ENCODE assay signal across 8 mouse cellular contexts in genomic region chr7:126482392-126482871, GRCm38 (mm10). TPM values are rescaled to one million over a fixed set of nuclear protein-coding genes. Genes with fewer than 3 reads are reported as not detected.
DNase-seq lines count a peak whose midpoint lies in the region; ATAC-seq and TF ChIP-seq lines count a peak whose summit lies in the region.

No protein-coding gene starts in this region.

- peak overlapping the region; percentile 20 for H3K4me3 ChIP-seq in cortical plate, adult 2 months (ENCODE audit: insufficient read depth, low read length)
- H3K4me3 ChIP-seq in hindbrain, postnatal 0 days (ENCODE audit: low read length): peak overlapping the region; percentile 33
- H3K4me3 ChIP-seq in limb, embryonic 10.5 days: peak overlapping the region; percentile 51
- peak overlapping the region; percentile 47 for H3K4me3 ChIP-seq in midbrain, embryonic 10.5 days

- no peaks in the 10 kb centered on the region for H3K27me3 ChIP-seq in hindbrain, postnatal 0 days (ENCODE audit: insufficient read depth, low read length)
- H3K27me3 ChIP-seq in limb, embryonic 10.5 days (ENCODE audit: low read depth, poor library complexity, severe bottlenecking): no peaks in the 10 kb centered on the region
- H3K27me3 ChIP-seq in midbrain, embryonic 10.5 days (ENCODE audit: low read depth, poor library complexity, severe bottlenecking): no peaks in the 10 kb centered on the region

- H3K27ac ChIP-seq in cortical plate, adult 2 months (ENCODE audit: insufficient read depth, low read length): peak overlapping the region; percentile 39; the same call in 1 of the 2 replicates
- H3K27ac ChIP-seq in hindbrain, postnatal 0 days: peak overlapping the region; percentile 65; the same call in 1 of the 2 replicates
- H3K27ac ChIP-seq in limb, embryonic 10.5 days: peak overlapping the region; percentile 70
- peak overlapping the region; percentile 78 for H3K27ac ChIP-seq in midbrain, embryonic 10.5 days (replicated peaks)

- H3K36me3 ChIP-seq in hindbrain, postnatal 0 days (ENCODE audit: insufficient read depth, low read length): no peaks in the 10 kb centered on the region
- H3K36me3 ChIP-seq in limb, embryonic 10.5 days: no peaks in the 10 kb centered on the region
- H3K36me3 ChIP-seq in midbrain, embryonic 10.5 days: no peaks in the 10 kb centered on the region

- H3K9me3 ChIP-seq in hindbrain, postnatal 0 days (ENCODE audit: low read length): peaks cover 3% of the 10 kb centered on the region; the same call in 1 of the 2 replicates
- no peaks in the 10 kb centered on the region for H3K9me3 ChIP-seq in limb, embryonic 10.5 days (replicated peaks)
- no peaks in the 10 kb centered on the region for H3K9me3 ChIP-seq in midbrain, embryonic 10.5 days (replicated peaks)

- H3K4me1 ChIP-seq in cortical plate, adult 2 months (ENCODE audit: control insufficient read depth, insufficient read depth, low read length): no peaks in the 10 kb centered on the region
- H3K4me1 ChIP-seq in hindbrain, postnatal 0 days (ENCODE audit: insufficient read depth, low read length): peaks cover 5% of the 10 kb centered on the region; the same call in 1 of the 2 replicates
- H3K4me1 ChIP-seq in limb, embryonic 10.5 days: peaks cover 16% of the 10 kb centered on the region
- peaks cover 16% of the 10 kb centered on the region for H3K4me1 ChIP-seq in midbrain, embryonic 10.5 days

- ATAC-seq in hindbrain, postnatal 0 days: peak; percentile 27; the same call in 1 of the 2 replicates

- H3K4me2 ChIP-seq in hindbrain, postnatal 0 days (ENCODE audit: low read depth, low read length): peak overlapping the region; percentile 73

- peak overlapping the region; percentile 40 for H3K9ac ChIP-seq in hindbrain, postnatal 0 days (replicated peaks; ENCODE audit: low read length)

- TF ChIP-seq POLR2A in cortical plate, adult 2 months (IDR thresholded peaks at IDR 0.05; ENCODE audit: extremely low read depth, insufficient read depth, low read length): peak; percentile 35; the same call in 1 of the 2 replicates

- TF ChIP-seq CTCF in cortical plate, adult 2 months (IDR thresholded peaks at IDR 0.05; ENCODE audit: extremely low read depth, insufficient read depth, low read length): no peak
- TF ChIP-seq CTCF in hindbrain, postnatal 0 days (IDR thresholded peaks at IDR 0.05; ENCODE audit: low read depth): no peak

- under 1% methylated on average over 23 of the region's 23 CpGs for WGBS in hindbrain, postnatal 0 days
- under 1% methylated on average over 23 of the region's 23 CpGs for WGBS in limb, embryonic 10.5 days
- under 1% methylated on average over 23 of the region's 23 CpGs for WGBS in midbrain, embryonic 10.5 days

- DNase-seq in layer of hippocampus, adult 11-12 months (ENCODE audit: low spot score): peak; percentile 70
- no peak for DNase-seq in layer of hippocampus, adult 9-10 months (ENCODE audit: low spot score)
- peak; percentile 66 to 81 for DNase-seq in gastrocnemius, adult 8-10 months (ENCODE audit: low spot score in 2 of 2)
- peak; percentile 59 for DNase-seq in hindbrain, postnatal 0 days (ENCODE audit: low spot score)
- DNase-seq in limb, embryonic 10.5 days (ENCODE audit: low spot score): peak; percentile 86
- DNase-seq in midbrain, embryonic 10.5 days (ENCODE audit: low spot score): peak; percentile 86
- DNase-seq in skeletal muscle tissue, adult 2 months (ENCODE audit: low read depth, low spot score): peak; percentile 84

RNA-seq across cellular contexts. Expression of gene Tufm, which starts 4.7 kb away (rescaled TPM):
- 90.1 and 96.8 TPM in 2 replicates for polyA plus RNA-seq in cortical plate, adult 2 months (2012; rRNA removed)
- total RNA-seq in gastrocnemius, adult 8-10 months (2022): 100 to 1,000 TPM; 116 to 151 (median 137) TPM
- total RNA-seq in hindbrain, postnatal 0 days (2014; rRNA removed): 62.5 and 66.1 TPM in 2 replicates
- 106 TPM in 2 replicates for polyA plus RNA-seq in hindbrain, postnatal 0 days (2015; fragmentation: Nextera tagmentation; extraction: Ambion mirVana)
- polyA plus RNA-seq in limb, embryonic 10.5 days (2016; fragmentation: Nextera tagmentation; extraction: Ambion mirVana): 182 and 207 TPM in 2 replicates
- polyA plus RNA-seq in midbrain, embryonic 10.5 days (2016; fragmentation: Nextera tagmentation; extraction: Ambion mirVana): 161 and 178 TPM in 2 replicates

RNA-seq across cellular contexts. Expression of gene Sh2b1, which starts 7.2 kb away (rescaled TPM):
- polyA plus RNA-seq in cortical plate, adult 2 months (2012; rRNA removed): 63.7 and 66.0 TPM in 2 replicates
- 10 to 100 TPM; 45.9 to 57.4 (median 49.0) TPM for total RNA-seq in gastrocnemius, adult 8-10 months (2022)
- total RNA-seq in hindbrain, postnatal 0 days (2014; rRNA removed): 34.1 and 41.1 TPM in 2 replicates
- polyA plus RNA-seq in hindbrain, postnatal 0 days (2015; fragmentation: Nextera tagmentation; extraction: Ambion mirVana): 50.4 and 54.5 TPM in 2 replicates
- polyA plus RNA-seq in limb, embryonic 10.5 days (2016; fragmentation: Nextera tagmentation; extraction: Ambion mirVana): 55.1 and 62.5 TPM in 2 replicates
- 54.1 and 58.7 TPM in 2 replicates for polyA plus RNA-seq in midbrain, embryonic 10.5 days (2016; fragmentation: Nextera tagmentation; extraction: Ambion mirVana)

RNA-seq across cellular contexts. Expression of gene Atp2a1, which starts 19.5 kb away (rescaled TPM):
- 0.52 and 0.57 TPM in 2 replicates for polyA plus RNA-seq in cortical plate, adult 2 months (2012; rRNA removed)
- total RNA-seq in gastrocnemius, adult 8-10 months (2022): over 10,000 TPM; 27,209 to 31,432 (median 30,252) TPM
- total RNA-seq in hindbrain, postnatal 0 days (2014; rRNA removed): 0.99 and 5.4 TPM in 2 replicates
- 0.40 and 0.68 TPM in 2 replicates for polyA plus RNA-seq in hindbrain, postnatal 0 days (2015; fragmentation: Nextera tagmentation; extraction: Ambion mirVana)
- polyA plus RNA-seq in limb, embryonic 10.5 days (2016; fragmentation: Nextera tagmentation; extraction: Ambion mirVana): 0.59 and 5.3 TPM in 2 replicates
- polyA plus RNA-seq in midbrain, embryonic 10.5 days (2016; fragmentation: Nextera tagmentation; extraction: Ambion mirVana): 0.16 and 0.28 TPM in 2 replicates

RNA-seq across cellular contexts. Expression of gene Atxn2l, which starts 20.8 kb away (rescaled TPM):
- 119 and 129 TPM in 2 replicates for polyA plus RNA-seq in cortical plate, adult 2 months (2012; rRNA removed)
- total RNA-seq in gastrocnemius, adult 8-10 months (2022): 10 to 100 TPM; 25.4 to 32.4 (median 29.9) TPM
- total RNA-seq in hindbrain, postnatal 0 days (2014; rRNA removed): 71.1 and 72.3 TPM in 2 replicates
- polyA plus RNA-seq in hindbrain, postnatal 0 days (2015; fragmentation: Nextera tagmentation; extraction: Ambion mirVana): 45.9 and 54.0 TPM in 2 replicates
- 60.6 and 62.5 TPM in 2 replicates for polyA plus RNA-seq in limb, embryonic 10.5 days (2016; fragmentation: Nextera tagmentation; extraction: Ambion mirVana)
- polyA plus RNA-seq in midbrain, embryonic 10.5 days (2016; fragmentation: Nextera tagmentation; extraction: Ambion mirVana): 44.8 and 50.2 TPM in 2 replicates

RNA-seq across cellular contexts. Expression of gene Rabep2, which starts 53.9 kb away (rescaled TPM):
- 21.9 and 23.8 TPM in 2 replicates for polyA plus RNA-seq in cortical plate, adult 2 months (2012; rRNA removed)
- total RNA-seq in gastrocnemius, adult 8-10 months (2022): 10 to 100 TPM; 10.5 to 19.2 (median 15.1) TPM
- total RNA-seq in hindbrain, postnatal 0 days (2014; rRNA removed): 22.2 and 22.5 TPM in 2 replicates
- 19.2 TPM in 2 replicates for polyA plus RNA-seq in hindbrain, postnatal 0 days (2015; fragmentation: Nextera tagmentation; extraction: Ambion mirVana)
- polyA plus RNA-seq in limb, embryonic 10.5 days (2016; fragmentation: Nextera tagmentation; extraction: Ambion mirVana): 30.3 and 36.9 TPM in 2 replicates
- 26.6 and 27.0 TPM in 2 replicates for polyA plus RNA-seq in midbrain, embryonic 10.5 days (2016; fragmentation: Nextera tagmentation; extraction: Ambion mirVana)
